Mouse (Mus musculus) G1E (cell line): ENCODE results near the gene Ear1. TPM values are rescaled to one million over a fixed set of nuclear protein-coding genes. Genes with fewer than 3 reads are reported as not detected.
"Not testable (repeated sequence)": the region's sequence is repeated elsewhere in the genome, so short reads cannot be mapped to it uniquely, and the experiment has no call there.

Experiments
- ATAC-seq: 2 replicates; pipeline ENCODE4 v1.8.0; 2016; ENCODE audit warnings: mild to moderate bottlenecking; ENCODE audit not compliant: insufficient number of reproducible peaks, poor library complexity, low FRiP score, severe bottlenecking; ENCODE audit errors: extremely low read depth
- DNase-seq: peaks from one replicate; pipeline ENCODE4 v3.0.0; 2012; ENCODE audit warnings: low spot score
- H3K27me3 ChIP-seq: 2 replicates; pipeline ENCODE4 v1.6.1; 2012; ENCODE audit warnings: mild to moderate bottlenecking, low read length, inconsistent platforms; ENCODE audit not compliant: insufficient read depth
- H3K36me3 ChIP-seq: replicated peaks from 2 replicates; pipeline ENCODE3; 2012; ENCODE audit warnings: mild to moderate bottlenecking, inconsistent platforms
- H3K4me1 ChIP-seq: 2 replicates; pipeline ENCODE4 v1.6.1; 2012; ENCODE audit warnings: low read depth, low read length, inconsistent platforms, mixed read lengths; ENCODE audit not compliant: insufficient read depth
- H3K4me3 ChIP-seq: 2 replicates; pipeline ENCODE4 v1.5.1; 2012; ENCODE audit warnings: low read depth, mild to moderate bottlenecking, inconsistent platforms, low read length, moderate library complexity, mixed read lengths
- H3K9me3 ChIP-seq: replicated peaks from 2 replicates; pipeline ENCODE4 v1.6.1; 2012; ENCODE audit warnings: inconsistent platforms
- CTCF ChIP-seq: IDR thresholded peaks from 2 replicates; pipeline ENCODE4 v1.5.1; 2012; ENCODE audit warnings: low read depth, low read length, inconsistent platforms, mixed read lengths
- polyA plus RNA-seq: library from polyadenylated mRNA; stranded (reverse); fragments of >175 nt; gene quantifications from 2 replicates; pipeline ENCODE4 v1.2.3, GENCODE M21; 2012
- total RNA-seq, 2 experiments: library from RNA; stranded (forward) in 1 of 2; stranded (reverse) in 1 of 2; fragments of 200-1000 nt in 1 of 2; fragments of >200 nt in 1 of 2; fragmentation: Nextera tagmentation in 1 of 2; gene quantifications; 2 replicates each; pipeline ENCODE4 v1.2.3; 2014 to 2017

Gene Ear1
- total RNA-seq (2014; fragmentation: Nextera tagmentation): not detected in 2 replicates
- 0.44 TPM in 1 of 2 replicates, not detected in the other for total RNA-seq (2017)
- not detected in 2 replicates for polyA plus RNA-seq

GRCm38 (mm10) chr14:43875417-43875816, at the start of gene Ear1:
Gene Ear1 (minus strand): TSS chr14:43875517.
- H3K27me3 ChIP-seq, H3K4me3 ChIP-seq, H3K9me3 ChIP-seq, H3K4me1 ChIP-seq, ATAC-seq, H3K36me3 ChIP-seq, DNase-seq: not testable (repeated sequence)

DNA sequence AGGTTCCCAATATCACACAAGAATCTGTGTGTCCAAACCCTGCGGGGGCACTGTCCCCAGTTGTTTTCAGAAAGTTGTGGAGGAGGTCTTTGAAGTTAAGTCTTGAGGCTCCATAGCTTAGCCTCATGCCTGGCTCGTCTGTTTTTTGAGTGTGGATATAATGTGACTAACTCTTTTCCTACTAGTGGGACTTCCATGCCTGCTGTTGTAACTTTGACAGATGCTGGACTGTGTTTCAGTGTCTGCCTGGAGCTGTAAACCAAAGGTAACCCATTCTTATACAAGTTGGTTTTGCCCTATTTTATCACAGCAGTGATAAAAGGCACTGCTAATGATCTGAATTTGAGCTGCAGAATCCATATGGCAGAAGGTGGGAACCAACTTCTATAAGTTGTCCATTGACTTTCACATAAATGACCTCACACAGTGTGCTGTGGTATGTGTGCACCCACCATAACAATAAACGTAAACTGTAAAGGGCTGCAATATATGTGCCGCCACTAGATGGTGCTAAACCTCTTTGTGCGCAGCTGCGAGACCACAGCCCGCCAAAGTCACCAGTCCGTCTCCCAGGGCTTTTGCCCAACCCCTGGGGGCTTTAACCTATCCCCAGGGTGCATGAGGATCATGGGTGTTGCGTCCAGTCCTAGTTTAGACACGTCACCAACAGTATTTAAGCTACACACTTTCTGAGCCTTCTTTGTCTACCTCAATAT, 49.5 kb upstream of the Ear1 start, which contains the start of gene Gm8113:
Gene Gm8113 (plus strand): TSS at position 703 of the 716 bp plus-strand sequence.
- peak; percentile 7; the same call in 1 of the 2 replicates for TF ChIP-seq CTCF
- DNase-seq, ATAC-seq, H3K4me1 ChIP-seq, H3K9me3 ChIP-seq, H3K36me3 ChIP-seq, H3K4me3 ChIP-seq, H3K27me3 ChIP-seq: not testable (repeated sequence)

DNA sequence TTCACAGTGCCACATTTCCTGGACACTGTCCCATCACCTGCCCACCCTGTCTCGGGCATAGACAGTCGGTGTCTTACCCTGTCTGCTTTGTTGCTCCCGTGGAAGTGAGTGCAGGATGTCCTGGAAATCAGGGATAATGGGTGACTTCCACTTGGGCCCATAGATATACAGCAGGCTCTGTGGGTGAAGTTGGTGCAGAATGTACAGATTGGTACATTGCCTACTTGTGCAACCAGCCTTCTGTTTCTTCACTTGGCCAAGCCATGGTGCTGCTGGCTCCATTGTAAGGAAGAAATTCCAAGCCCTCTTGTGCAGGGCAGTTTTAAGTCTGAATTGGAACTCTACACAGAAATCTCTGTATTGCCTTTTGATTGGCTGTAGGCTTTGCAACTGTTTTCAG, 48.1 kb upstream of the Ear1 start, which contains the start of gene Ear10:
Gene Ear10 (minus strand): TSS at position 101 of the 400 bp plus-strand sequence.
- not testable (repeated sequence) for ATAC-seq, H3K4me1 ChIP-seq, H3K27me3 ChIP-seq, DNase-seq, H3K36me3 ChIP-seq, H3K9me3 ChIP-seq, H3K4me3 ChIP-seq

GRCm38 (mm10) chr14:43918214-43918613, 42.9 kb upstream of the Ear1 start:
- DNase-seq, H3K27me3 ChIP-seq, H3K4me3 ChIP-seq, H3K9me3 ChIP-seq, H3K4me1 ChIP-seq, H3K36me3 ChIP-seq, ATAC-seq: not testable (repeated sequence)

DNA sequence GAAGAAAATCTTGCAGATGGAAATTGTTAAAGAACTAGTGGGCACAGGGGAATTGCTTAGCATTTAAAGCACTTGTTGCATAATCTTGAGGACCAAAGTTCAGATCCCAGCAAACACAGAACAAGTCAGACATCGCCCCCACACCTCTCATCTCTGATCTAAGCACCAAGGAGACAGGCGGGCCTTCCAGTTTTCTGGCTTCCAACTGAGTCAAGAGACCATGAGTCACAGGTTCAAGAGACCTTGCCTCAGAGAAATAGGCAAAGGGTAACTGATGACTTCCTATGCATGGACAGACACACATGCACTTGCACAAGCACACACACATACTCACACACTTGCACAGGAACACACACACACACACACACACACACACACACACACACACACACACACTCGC, 23.3 kb upstream of the Ear1 start:
- not testable (repeated sequence) for ATAC-seq, H3K27me3 ChIP-seq, DNase-seq, H3K36me3 ChIP-seq, H3K9me3 ChIP-seq, H3K4me1 ChIP-seq, H3K4me3 ChIP-seq

GRCm38 (mm10) chr14:43895357-43895756, 20.0 kb upstream of the Ear1 start:
- not testable (repeated sequence) for DNase-seq, H3K27me3 ChIP-seq, H3K4me3 ChIP-seq, H3K4me1 ChIP-seq, H3K36me3 ChIP-seq, H3K9me3 ChIP-seq, ATAC-seq

- not testable (repeated sequence) for H3K27me3 ChIP-seq, ATAC-seq, H3K4me1 ChIP-seq, H3K9me3 ChIP-seq, H3K36me3 ChIP-seq, H3K4me3 ChIP-seq, DNase-seq
Observed at GRCm38 (mm10) chr14:43891288-43891687, 16.0 kb upstream of the Ear1 start.

DNA sequence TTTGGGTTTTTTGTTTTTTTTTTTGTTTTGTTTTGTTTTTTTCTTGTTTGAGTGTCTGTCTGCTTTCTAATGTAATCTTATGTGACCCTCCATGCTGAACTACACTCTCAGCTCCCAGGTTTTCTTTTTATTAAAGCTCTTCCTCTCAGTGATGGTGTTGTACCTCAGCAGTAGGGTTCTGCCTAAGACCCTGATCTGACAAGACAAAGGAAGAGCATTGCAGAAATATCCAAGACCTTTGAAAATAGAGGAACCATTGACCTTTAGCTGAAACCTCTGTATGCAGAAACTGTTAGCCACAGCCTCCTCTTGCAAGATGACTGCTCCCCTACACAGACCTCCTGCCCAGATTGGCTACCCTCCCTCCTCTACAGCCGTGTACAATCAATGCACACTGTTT, 10.9 kb upstream of the Ear1 start:
- ATAC-seq, H3K36me3 ChIP-seq, H3K27me3 ChIP-seq, H3K9me3 ChIP-seq, H3K4me3 ChIP-seq, DNase-seq, H3K4me1 ChIP-seq: not testable (repeated sequence)

GRCm38 (mm10) chr14:43879966-43880545, 4.7 kb upstream of the Ear1 start:
- not testable (repeated sequence) for H3K4me1 ChIP-seq, H3K27me3 ChIP-seq, H3K36me3 ChIP-seq, DNase-seq, ATAC-seq, H3K9me3 ChIP-seq, H3K4me3 ChIP-seq

DNA sequence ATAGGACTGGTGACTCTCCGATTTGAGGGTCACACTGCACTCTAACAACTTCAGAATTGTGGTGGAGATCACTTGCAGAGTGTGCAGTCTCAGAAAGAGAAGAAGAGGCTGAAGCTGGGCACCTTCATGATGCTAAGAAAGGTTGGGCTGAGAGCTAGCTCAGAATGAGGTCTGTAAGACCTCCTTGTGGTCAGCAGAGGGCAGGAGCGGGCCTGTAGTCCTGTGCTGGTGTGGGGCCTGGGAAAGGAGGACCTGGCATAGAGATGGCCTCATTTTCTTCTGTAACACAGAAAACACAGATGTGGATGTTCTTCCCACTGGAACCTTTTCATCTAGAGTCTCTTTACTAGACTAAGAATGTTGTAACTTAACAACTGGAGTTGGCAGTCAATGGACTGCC, 2.5 kb upstream of the Ear1 start:
- H3K4me3 ChIP-seq, H3K4me1 ChIP-seq, H3K27me3 ChIP-seq, H3K9me3 ChIP-seq, H3K36me3 ChIP-seq, DNase-seq, ATAC-seq: not testable (repeated sequence)

- H3K9me3 ChIP-seq, DNase-seq, H3K4me1 ChIP-seq, H3K4me3 ChIP-seq, H3K36me3 ChIP-seq, H3K27me3 ChIP-seq, ATAC-seq: not testable (repeated sequence)
Observed at GRCm38 (mm10) chr14:43874862-43875261, 455 bp downstream of the Ear1 start.

DNA sequence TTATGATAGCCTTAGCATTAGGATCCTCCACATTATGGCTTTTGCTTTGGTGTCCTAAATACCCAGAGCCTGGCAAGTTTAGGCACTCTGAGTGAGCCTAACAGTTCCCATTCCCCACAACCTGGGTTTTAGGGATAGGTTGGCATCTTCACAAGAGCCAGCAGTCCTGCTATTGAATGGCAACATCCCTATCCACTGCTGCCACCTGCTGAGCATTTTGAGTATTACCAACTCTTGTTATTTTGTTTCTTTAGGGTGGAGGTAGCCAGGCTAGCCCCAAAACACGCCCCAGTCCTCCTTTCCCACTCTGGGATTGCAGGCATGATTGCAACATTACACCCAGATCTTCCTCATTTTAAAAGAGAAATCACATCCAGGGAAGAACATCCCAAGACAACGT, 14.8 kb downstream of the Ear1 start:
- not testable (repeated sequence) for H3K4me1 ChIP-seq, DNase-seq, ATAC-seq

More for the DNA sequence above, 14.8 kb downstream of the Ear1 start:
- H3K36me3 ChIP-seq, H3K4me3 ChIP-seq, H3K27me3 ChIP-seq, H3K9me3 ChIP-seq: not testable (repeated sequence)
